9 mouse cellular contexts compared by ENCODE assay signal in the genomic region with DNA sequence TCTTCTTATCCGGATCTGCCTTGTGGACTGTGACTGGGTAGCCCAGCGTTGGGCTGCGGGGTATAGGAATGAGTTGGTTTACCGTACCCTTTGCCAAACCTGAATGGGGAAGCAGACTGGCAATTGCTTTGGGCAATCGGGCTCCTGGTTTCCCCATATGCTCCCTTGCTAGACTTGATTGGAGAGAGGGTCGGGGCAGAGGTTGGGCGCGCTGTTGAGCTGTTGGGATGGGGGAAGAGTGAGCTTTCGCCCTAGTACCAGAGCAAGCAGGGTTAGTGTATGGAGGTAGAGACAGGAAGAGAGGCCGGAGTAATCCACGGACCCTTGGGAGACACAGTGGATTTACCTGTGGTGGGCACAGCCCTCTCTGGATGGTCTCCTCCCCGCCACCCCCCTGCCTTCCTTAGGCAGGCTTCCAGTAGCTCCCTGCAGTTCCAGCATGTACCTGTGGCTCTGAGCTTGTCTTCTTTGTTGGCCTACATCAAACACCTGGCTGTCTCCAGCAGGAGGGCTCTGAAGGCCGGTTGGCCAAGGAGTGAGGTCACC. TPM values are rescaled to one million over a fixed set of nuclear protein-coding genes. Genes with fewer than 3 reads are reported as not detected.
DNase-seq lines count a peak whose midpoint lies in the region; ATAC-seq lines count a peak whose summit lies in the region.
"Had no signal": no experiment of that assay in that cellular context is flagged by ENCODE, and none has a peak within 500 bp of the region (broad histone marks: within the 10 kb centered on the region; RNA-seq: fewer than 3 reads in every experiment).

No protein-coding gene starts in this region.

- ATAC-seq in heart, embryonic 13.5 days (ENCODE audit: extremely low read depth, insufficient number of reproducible peaks, low FRiP score, low TSS enrichment): no peak
- peak; percentile 6 for ATAC-seq in cerebellum, adult (ENCODE audit: insufficient number of reproducible peaks, low FRiP score, low TSS enrichment)
- peak; percentile 30 for ATAC-seq in forebrain, embryonic 14.5 days
- 0 out of 2 replicates have a peak, but pooled peaks have one; percentile 24 for ATAC-seq in limb, embryonic 11.5 days (ENCODE audit: insufficient number of reproducible peaks, low FRiP score, low TSS enrichment, low read depth)
- peak; percentile 15 for ATAC-seq in midbrain, embryonic 15.5 days (replicated peaks)

- peak overlapping the region; percentile 96 for H3K27ac ChIP-seq in heart, embryonic 13.5 days (replicated peaks)
- peak overlapping the region; percentile 92; the same call in 1 of the 2 replicates for H3K27ac ChIP-seq in forebrain, embryonic 14.5 days (ENCODE audit: low read depth, low read length)
- no peak overlapping the region for H3K27ac ChIP-seq in limb, embryonic 11.5 days (replicated peaks; ENCODE audit: low read depth, low read length)
- H3K27ac ChIP-seq in midbrain, embryonic 15.5 days: peak overlapping the region; percentile 90

- H3K9me3 ChIP-seq in heart, embryonic 13.5 days: no peaks in the 10 kb centered on the region
- no peaks in the 10 kb centered on the region for H3K9me3 ChIP-seq in forebrain, embryonic 14.5 days (replicated peaks; ENCODE audit: control insufficient read depth, low read length)
- no peaks in the 10 kb centered on the region for H3K9me3 ChIP-seq in limb, embryonic 11.5 days (ENCODE audit: control insufficient read depth, low read length)
- H3K9me3 ChIP-seq in midbrain, embryonic 15.5 days: no peaks in the 10 kb centered on the region

- peak overlapping the region; percentile 85 for H3K4me3 ChIP-seq in heart, embryonic 13.5 days
- H3K4me3 ChIP-seq in forebrain, embryonic 14.5 days (ENCODE audit: low read depth, low read length): peak overlapping the region; percentile 67
- peak overlapping the region; percentile 60 for H3K4me3 ChIP-seq in limb, embryonic 11.5 days (ENCODE audit: low read depth, low read length)
- H3K4me3 ChIP-seq in midbrain, embryonic 15.5 days: peak overlapping the region; percentile 70

- H3K36me3 ChIP-seq in heart, embryonic 13.5 days: no peaks in the 10 kb centered on the region
- no peaks in the 10 kb centered on the region for H3K36me3 ChIP-seq in forebrain, embryonic 14.5 days (ENCODE audit: control insufficient read depth, insufficient read depth, low read length)
- no peaks in the 10 kb centered on the region for H3K36me3 ChIP-seq in limb, embryonic 11.5 days (ENCODE audit: control insufficient read depth, insufficient read depth, low read length)
- no peaks in the 10 kb centered on the region for H3K36me3 ChIP-seq in midbrain, embryonic 15.5 days (replicated peaks)

- H3K4me1 ChIP-seq in heart, embryonic 13.5 days: peaks cover 60% of the 10 kb centered on the region
- peaks cover 24% of the 10 kb centered on the region for H3K4me1 ChIP-seq in forebrain, embryonic 14.5 days (ENCODE audit: control insufficient read depth, insufficient read depth, low read length)
- no peaks in the 10 kb centered on the region for H3K4me1 ChIP-seq in limb, embryonic 11.5 days (ENCODE audit: control insufficient read depth, insufficient read depth, low read length)
- peaks cover 46% of the 10 kb centered on the region for H3K4me1 ChIP-seq in midbrain, embryonic 15.5 days

- H3K9ac ChIP-seq in heart, embryonic 13.5 days: peak overlapping the region; percentile 92
- peak overlapping the region; percentile 89 for H3K9ac ChIP-seq in forebrain, embryonic 14.5 days (ENCODE audit: low read length)
- H3K9ac ChIP-seq in limb, embryonic 11.5 days (ENCODE audit: low read length): peak overlapping the region; percentile 80
- peak overlapping the region; percentile 78 for H3K9ac ChIP-seq in midbrain, embryonic 15.5 days

- WGBS in heart, embryonic 13.5 days: 8% methylated on average over 13 of the region's 13 CpGs
- 7% methylated on average over 13 of the region's 13 CpGs for WGBS in forebrain, embryonic 14.5 days
- WGBS in limb, embryonic 11.5 days: 8% methylated on average over 13 of the region's 13 CpGs
- WGBS in midbrain, embryonic 15.5 days: 4% methylated on average over 13 of the region's 13 CpGs

- peak overlapping the region; percentile 90 for H3K4me2 ChIP-seq in heart, embryonic 13.5 days
- H3K4me2 ChIP-seq in forebrain, embryonic 14.5 days (ENCODE audit: low read length): peak overlapping the region; percentile 94
- peak overlapping the region; percentile 61 for H3K4me2 ChIP-seq in limb, embryonic 11.5 days (ENCODE audit: low read depth, severe bottlenecking)
- peak overlapping the region; percentile 93 for H3K4me2 ChIP-seq in midbrain, embryonic 15.5 days

- H3K27me3 ChIP-seq in heart, embryonic 13.5 days (replicated peaks): no peaks in the 10 kb centered on the region
- H3K27me3 ChIP-seq in forebrain, embryonic 14.5 days (replicated peaks; ENCODE audit: control insufficient read depth, insufficient read depth, low read length): no peaks in the 10 kb centered on the region
- 0 out of 2 replicates have a peak, but pooled peaks cover 4% of the 10 kb centered on the region for H3K27me3 ChIP-seq in limb, embryonic 11.5 days (ENCODE audit: control insufficient read depth, insufficient read depth, low read length)
- H3K27me3 ChIP-seq in midbrain, embryonic 15.5 days (replicated peaks): no peaks in the 10 kb centered on the region

- no peak for DNase-seq in heart, postnatal 4 days
- peak; percentile 40 for DNase-seq in forebrain, embryonic 14.5 days (ENCODE audit: low spot score)
- peak; percentile 44 for DNase-seq in limb, embryonic 11.5 days (ENCODE audit: low spot score)
- DNase-seq in urinary bladder, postnatal 36 days (ENCODE audit: low spot score in 2 of 2): no peak
- DNase-seq in thymus, postnatal 36 days: no peak

RNA-seq across cellular contexts. Expression of gene Sirpa, which starts 1.3 kb away (rescaled TPM):
- 14.4 and 17.6 TPM in 2 replicates for polyA plus RNA-seq in heart, embryonic 13.5 days (2015; fragmentation: Nextera tagmentation; extraction: Ambion mirVana)
- total RNA-seq in heart, postnatal 4 days (2021): 10 to 100 TPM; 22.4 to 23.0 TPM
- polyA plus RNA-seq in forebrain, embryonic 14.5 days (2014; fragmentation: Nextera tagmentation; extraction: Ambion mirVana): 24.8 and 31.0 TPM in 2 replicates
- 15.2 and 16.0 TPM in 2 replicates for polyA plus RNA-seq in limb, embryonic 11.5 days (2014; fragmentation: Nextera tagmentation; extraction: Ambion mirVana)
- polyA plus RNA-seq in midbrain, embryonic 15.5 days (2015; fragmentation: Nextera tagmentation; extraction: Ambion mirVana): 39.5 and 40.5 TPM in 2 replicates

RNA-seq across cellular contexts. Expression of gene F830045P16Rik, which starts 57.5 kb away (rescaled TPM):
- polyA plus RNA-seq in heart, embryonic 13.5 days (2015; fragmentation: Nextera tagmentation; extraction: Ambion mirVana): not detected in 2 replicates
- total RNA-seq in heart, postnatal 4 days (2021): not detected
- polyA plus RNA-seq in forebrain, embryonic 14.5 days (2014; fragmentation: Nextera tagmentation; extraction: Ambion mirVana): not detected in 2 replicates
- polyA plus RNA-seq in limb, embryonic 11.5 days (2014; fragmentation: Nextera tagmentation; extraction: Ambion mirVana): not detected in 2 replicates
- not detected in 2 replicates for polyA plus RNA-seq in midbrain, embryonic 15.5 days (2015; fragmentation: Nextera tagmentation; extraction: Ambion mirVana)
- polyA plus RNA-seq: large intestine, adult 2 months had no signal

Comparison
In these comparisons a context has a peak if more than half of its experiments do, and no peak if none do; other contexts are left out.
1. DNase-seq: peak in forebrain, embryonic 14.5 days (single experiment) and limb, embryonic 11.5 days (single experiment); none in heart, postnatal 4 days (single experiment), urinary bladder, postnatal 36 days (0 of 2) and thymus, postnatal 36 days (0 of 2).
2. Peak in every context shown above with its lines, with median percentiles within 50 percentile points of each other: H3K4me2 ChIP-seq, H3K4me3 ChIP-seq and H3K9ac ChIP-seq.